Mouse (Mus musculus) MEL (cell line): ENCODE data around the gene Desi1. TPM values are rescaled to one million over a fixed set of nuclear protein-coding genes. Genes with fewer than 3 reads are reported as not detected.

Experiments used
- DNase-seq: peaks from one replicate; pipeline ENCODE4 v3.0.0; 2011; ENCODE audit warnings: low read depth, low spot score
- H3K27ac ChIP-seq: 2 replicates; pipeline ENCODE4 v1.5.1; 2012; ENCODE audit warnings: low read depth, mild to moderate bottlenecking, control low read depth, low read length, moderate library complexity; ENCODE audit not compliant: control insufficient read depth
- H3K27me3 ChIP-seq, 2 experiments: fragments of 150-350 bp in 1 of 2; sonication (generic) in 1 of 2; 2 replicates each; pipeline ENCODE4 v1.6.1; 2012; ENCODE audit warnings: low read length in 2 of 2, mild to moderate bottlenecking in 2 of 2, improper control_type of control experiment in 1 of 2, moderate library complexity in 1 of 2; ENCODE audit not compliant: insufficient read depth in 2 of 2, control insufficient read depth in 1 of 2
- H3K36me3 ChIP-seq, 2 experiments: 2 replicates each; pipeline ENCODE4 v1.6.1; 2012 to 2014; ENCODE audit warnings: low read length in 2 of 2, improper control_type of control experiment in 1 of 2, inconsistent platforms in 1 of 2, mild to moderate bottlenecking in 1 of 2; ENCODE audit not compliant: insufficient read depth in 2 of 2, control insufficient read depth in 1 of 2
- H3K4me1 ChIP-seq, 2 experiments: fragments of 150-350 bp in 1 of 2; sonication (generic) in 1 of 2; 2 replicates each; pipeline ENCODE4 v1.6.1; 2012; ENCODE audit warnings: low read length in 2 of 2, improper control_type of control experiment in 1 of 2, mild to moderate bottlenecking in 1 of 2; ENCODE audit not compliant: insufficient read depth in 2 of 2, control insufficient read depth in 1 of 2
- H3K4me3 ChIP-seq, 2 experiments: fragments of 150-350 bp in 1 of 2; sonication (generic) in 1 of 2; 2 replicates each; pipeline ENCODE4 v1.5.1; 2012; ENCODE audit warnings: low read depth in 2 of 2, low read length in 2 of 2, mild to moderate bottlenecking in 2 of 2, moderate library complexity in 2 of 2, control low read depth in 1 of 2, improper control_type of control experiment in 1 of 2; ENCODE audit not compliant: control insufficient read depth in 1 of 2, insufficient read depth in 1 of 2
- H3K79me2 ChIP-seq: 2 replicates; pipeline ENCODE4 v1.6.1; 2012; ENCODE audit warnings: mild to moderate bottlenecking, low read length, moderate library complexity; ENCODE audit not compliant: control insufficient read depth, poor library complexity, insufficient read depth
- H3K9ac ChIP-seq: 2 replicates; pipeline ENCODE4 v1.6.1; 2012; ENCODE audit warnings: low read depth, mild to moderate bottlenecking, control low read depth, low read length, moderate library complexity; ENCODE audit not compliant: control insufficient read depth, poor library complexity, severe bottlenecking
- H3K9me3 ChIP-seq: fragments of 150-350 bp; sonication (generic); replicated peaks from 2 replicates; pipeline ENCODE4 v1.6.1; 2012; ENCODE audit warnings: mild to moderate bottlenecking, low read length, improper control_type of control experiment, moderate library complexity; ENCODE audit not compliant: insufficient read depth
- CHD2 ChIP-seq: IDR thresholded peaks from 2 replicates; pipeline ENCODE4 v1.6.1; 2011; ENCODE audit warnings: low read length, improper control_type of control experiment
- E2F4 ChIP-seq: IDR thresholded peaks from 2 replicates; pipeline ENCODE4 v1.6.1; 2011; ENCODE audit warnings: low read depth, low read length, improper control_type of control experiment, borderline replicate concordance
- ELF1 ChIP-seq: IDR thresholded peaks from 2 replicates; pipeline ENCODE4 v1.6.1; 2014; ENCODE audit warnings: low read depth, mild to moderate bottlenecking, inconsistent platforms, low read length, improper control_type of control experiment, moderate library complexity
- EP300 ChIP-seq, 2 experiments: IDR thresholded peaks; 2 replicates each; pipeline ENCODE4 v1.6.1; 2011; ENCODE audit warnings: improper control_type of control experiment in 2 of 2, low read length in 2 of 2, low read depth in 1 of 2, mild to moderate bottlenecking in 1 of 2
- GATA1 ChIP-seq: IDR thresholded peaks from 2 replicates; pipeline ENCODE4 v1.6.1; 2011; ENCODE audit warnings: low read depth, low read length, improper control_type of control experiment
- KAT2A ChIP-seq: conservative IDR thresholded peaks from 2 replicates; pipeline ENCODE4 v1.6.1; 2012; ENCODE audit warnings: low read depth, low read length, improper control_type of control experiment, inconsistent platforms
- MAX ChIP-seq: IDR thresholded peaks from 2 replicates; pipeline ENCODE4 v1.6.1; 2011; ENCODE audit warnings: low read length, improper control_type of control experiment
- MAZ ChIP-seq: IDR thresholded peaks from 2 replicates; pipeline ENCODE4 v1.6.1; 2012; ENCODE audit warnings: low read depth, mild to moderate bottlenecking, inconsistent platforms, low read length, improper control_type of control experiment
- MEF2A ChIP-seq: IDR thresholded peaks from 2 replicates; pipeline ENCODE4 v1.6.1; 2014; ENCODE audit warnings: low read depth, mild to moderate bottlenecking, inconsistent platforms, low read length, improper control_type of control experiment; ENCODE audit not compliant: poor library complexity, insufficient replicate concordance, severe bottlenecking; ENCODE audit errors: extremely low read depth
- MYB ChIP-seq: IDR thresholded peaks from 2 replicates; pipeline ENCODE4 v1.6.1; 2011; ENCODE audit warnings: mild to moderate bottlenecking, low read depth, low read length, improper control_type of control experiment
- MYC ChIP-seq: IDR thresholded peaks from 2 replicates; pipeline ENCODE4 v1.6.1; 2011; ENCODE audit warnings: low read depth, mild to moderate bottlenecking, low read length, improper control_type of control experiment, moderate library complexity
- NELFE ChIP-seq: IDR thresholded peaks from 2 replicates; pipeline ENCODE4 v1.6.1; 2011; ENCODE audit warnings: low read depth, low read length, improper control_type of control experiment
- NRF1 ChIP-seq: IDR thresholded peaks from 2 replicates; pipeline ENCODE4 v1.6.1; 2014; ENCODE audit warnings: low read depth, mild to moderate bottlenecking, inconsistent platforms, low read length, improper control_type of control experiment, moderate library complexity; ENCODE audit not compliant: poor library complexity, insufficient read depth, severe bottlenecking
- POLR2AphosphoS2 ChIP-seq: IDR thresholded peaks from 2 replicates; pipeline ENCODE4 v1.6.1; 2011; ENCODE audit warnings: low read length, improper control_type of control experiment
- POLR2AphosphoS5 ChIP-seq: IDR thresholded peaks from 2 replicates; pipeline ENCODE4 v1.6.1; 2012; ENCODE audit warnings: low read depth, borderline replicate concordance, mild to moderate bottlenecking, inconsistent platforms, low read length, moderate library complexity, mixed read lengths
- RAD21 ChIP-seq: IDR thresholded peaks from 2 replicates; pipeline ENCODE4 v1.6.1; 2011; ENCODE audit warnings: mild to moderate bottlenecking, low read depth, low read length, improper control_type of control experiment
- RCOR1 ChIP-seq: IDR thresholded peaks from 2 replicates; pipeline ENCODE4 v1.6.1; 2012; ENCODE audit warnings: low read depth, mild to moderate bottlenecking, inconsistent platforms, low read length, improper control_type of control experiment
- TBP ChIP-seq: IDR thresholded peaks from 2 replicates; pipeline ENCODE4 v1.8.0; 2011; ENCODE audit warnings: low read depth, low read length, improper control_type of control experiment
- TCF12 ChIP-seq: IDR thresholded peaks from 2 replicates; pipeline ENCODE4 v1.6.1; 2014; ENCODE audit warnings: low read depth, mild to moderate bottlenecking, inconsistent platforms, low read length, improper control_type of control experiment, moderate library complexity
- UBTF ChIP-seq: IDR thresholded peaks from 2 replicates; pipeline ENCODE4 v1.6.1; 2012; ENCODE audit warnings: low read depth, mild to moderate bottlenecking, inconsistent platforms, low read length, improper control_type of control experiment, moderate library complexity, borderline replicate concordance; ENCODE audit not compliant: insufficient read depth
- USF1 ChIP-seq: IDR thresholded peaks from 2 replicates; pipeline ENCODE4 v1.6.1; 2014; ENCODE audit warnings: low read depth, mild to moderate bottlenecking, inconsistent platforms, low read length, improper control_type of control experiment, moderate library complexity
- ZC3H11A ChIP-seq: IDR thresholded peaks from 2 replicates; pipeline ENCODE4 v1.6.1; 2012; ENCODE audit warnings: low read depth, mild to moderate bottlenecking, inconsistent platforms, low read length, improper control_type of control experiment
- ZKSCAN1 ChIP-seq: IDR thresholded peaks from 2 replicates; pipeline ENCODE4 v1.6.1; 2012; ENCODE audit warnings: low read depth, mild to moderate bottlenecking, inconsistent platforms, low read length, improper control_type of control experiment, moderate library complexity
- polyA plus RNA-seq, 2 experiments: library from polyadenylated mRNA; stranded (reverse) in 1 of 2; unstranded in 1 of 2; fragments of >175 nt in 1 of 2; fragments of >200 nt in 1 of 2; gene quantifications; 2 replicates each; pipeline versions ENCODE4 v1.2.1 to v1.2.4; 2012; ENCODE audit warnings: low replicate concordance in 2 of 2, low read depth in 1 of 2; ENCODE audit not compliant: insufficient read length in 2 of 2, insufficient read depth in 1 of 2, missing spikeins in 1 of 2
- total RNA-seq: library from RNA; depleted of rRNA; stranded (reverse); fragments of 300-350 nt; gene quantifications from 2 replicates; pipeline ENCODE4 v1.2.3, GENCODE M21; 2012

The Desi1 gene
- total and polyA plus RNA-seq, 3 experiments = 26.3 to 116 TPM; not detected in 1

DNA sequence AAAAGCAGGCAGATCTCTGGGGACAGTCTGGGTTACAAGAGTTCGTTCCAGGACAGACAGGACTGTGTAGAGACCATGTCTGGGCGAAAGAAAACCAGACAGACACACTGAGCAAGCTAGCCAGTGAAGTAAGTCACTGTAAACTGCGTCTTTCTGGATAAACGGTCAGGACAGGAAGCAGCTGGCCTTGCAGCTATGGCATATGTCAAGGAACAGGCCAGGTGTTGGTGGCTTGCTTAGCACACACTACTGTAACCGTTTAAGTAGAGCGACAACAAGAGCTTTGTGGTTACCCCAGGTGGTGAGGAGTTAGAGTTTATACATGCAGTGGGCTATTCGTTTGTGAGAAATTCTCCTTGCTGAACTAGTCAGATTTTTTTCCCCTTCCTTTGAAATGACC, 5.9 kb downstream of the Desi1 start:
- Histone ChIP-seq H3K79me2 (no peaks in the 10 kb centered on the region), H3K4me3 (no peak overlapping the region), H3K36me3 (peaks cover 0 to 26% of the 10 kb centered on the region in 2 experiments; a peak in 2 of 4 replicates), H3K27me3 (no peaks in the 10 kb centered on the region), H3K4me1 (no peaks in the 10 kb centered on the region), H3K27ac (no peak overlapping the region), H3K9ac (no peak overlapping the region), H3K9me3 (no peaks in the 10 kb centered on the region)
- TF ChIP-seq E2F4 (no peak), ELF1 (no peak), MYC (no peak), TBP (no peak), MAZ (no peak), MYB (no peak), RCOR1 (no peak), GATA1 (no peak), NRF1 (no peak), USF1 (no peak), TCF12 (no peak), MAX (no peak), UBTF (no peak), CHD2 (no peak), MEF2A (no peak), POLR2AphosphoS5 (no peak), KAT2A (no peak), ZC3H11A (no peak), NELFE (no peak), POLR2AphosphoS2 (no peak)
- no peak for DNase-seq

DNA sequence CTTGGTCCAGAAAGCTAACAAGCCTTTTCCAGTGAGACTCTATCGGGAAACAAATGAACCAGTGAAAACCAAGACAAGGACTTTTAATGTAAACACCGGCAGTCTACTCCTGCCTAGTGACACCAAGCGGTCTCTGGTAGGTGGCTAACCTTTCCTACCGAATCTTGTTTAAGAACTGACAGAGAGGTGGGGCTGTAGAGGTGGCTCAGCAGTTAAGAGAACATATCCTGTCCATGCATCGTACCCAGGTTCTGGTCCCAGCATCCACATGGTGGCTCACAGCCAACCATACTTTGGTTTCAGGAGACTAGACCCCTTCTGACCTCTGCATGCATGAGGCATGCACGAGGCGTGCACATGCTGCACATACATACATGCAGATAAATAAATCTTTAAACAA, 6.4 kb downstream of the Desi1 start:
- Histone ChIP-seq H3K36me3 (peaks cover 0 to 22% of the 10 kb centered on the region in 2 experiments; a peak in 2 of 4 replicates), H3K4me3 (no peak overlapping the region), H3K27ac (no peak overlapping the region), H3K9me3 (no peaks in the 10 kb centered on the region), H3K4me1 (no peaks in the 10 kb centered on the region), H3K9ac (no peak overlapping the region), H3K27me3 (no peaks in the 10 kb centered on the region), H3K79me2 (no peaks in the 10 kb centered on the region)
- TF ChIP-seq POLR2AphosphoS2 (no peak), ELF1 (no peak), ZKSCAN1 (no peak), RAD21 (no peak), TCF12 (no peak), ZC3H11A (no peak), TBP (no peak), EP300 (IDR thresholded peaks at IDR 0.05; ENCODE audit: low read depth in 1 of 2, low read length in 2 of 2) (no peak), POLR2AphosphoS5 (no peak), CHD2 (no peak), NELFE (no peak), USF1 (no peak)
- DNase-seq = no peak
